Mouse (Mus musculus) kidney, postnatal 0 days (tissue): ENCODE results near the gene Ppil1. TPM values are rescaled to one million over a fixed set of nuclear protein-coding genes. Genes with fewer than 3 reads are reported as not detected.

ENCODE experiments used
- ATAC-seq: fragments of 200-750 bp; cut with Nextera tagmentation; replicated peaks from 2 replicates; pipeline ENCODE4 v1.8.0; 2017; ENCODE audit warnings: low read depth, moderate number of reproducible peaks, moderate TSS enrichment, moderate library complexity; ENCODE audit not compliant: low FRiP score
- DNase-seq: peaks from one replicate; pipeline ENCODE4 v3.0.0-alpha.2; 2016; ENCODE audit warnings: low spot score
- H3K27ac ChIP-seq: fragments of 300-500 bp; sonication (generic); 2 replicates; pipeline ENCODE4 v1.5.1; 2014; ENCODE audit warnings: mild to moderate bottlenecking
- H3K27me3 ChIP-seq: fragments of 300-500 bp; sonication (generic); 2 replicates; pipeline ENCODE4 v1.6.1; 2014; ENCODE audit warnings: low read length, mixed read lengths; ENCODE audit not compliant: insufficient read depth
- H3K36me3 ChIP-seq: fragments of 300-500 bp; sonication (generic); 2 replicates; pipeline ENCODE4 v1.6.1; 2014; ENCODE audit warnings: low read length, mixed read lengths; ENCODE audit not compliant: insufficient read depth
- H3K4me1 ChIP-seq: fragments of 300-500 bp; sonication (generic); replicated peaks from 2 replicates; pipeline ENCODE4 v1.6.1; 2014; ENCODE audit warnings: antibody characterized with exemption, low read length, mixed read lengths; ENCODE audit not compliant: insufficient read depth
- H3K4me2 ChIP-seq: fragments of 300-500 bp; sonication (generic); 2 replicates; pipeline ENCODE4 v1.6.1; 2014; ENCODE audit warnings: mild to moderate bottlenecking, low read length, moderate library complexity, mixed read lengths
- H3K4me3 ChIP-seq: fragments of 300-500 bp; sonication (generic); replicated peaks from 2 replicates; pipeline ENCODE4 v1.5.1; 2014; ENCODE audit warnings: low read depth, low read length
- H3K9ac ChIP-seq: fragments of 300-500 bp; sonication (generic); 2 replicates; pipeline ENCODE4 v1.6.1; 2014; ENCODE audit warnings: low read depth, low read length
- H3K9me3 ChIP-seq: fragments of 300-500 bp; sonication (generic); replicated peaks from 2 replicates; pipeline ENCODE4 v1.6.1; 2016; ENCODE audit warnings: low read length, inconsistent platforms, mixed read lengths
- CTCF ChIP-seq: IDR thresholded peaks from 2 replicates; pipeline ENCODE4 v1.5.1; 2016; ENCODE audit warnings: antibody characterized with exemption, low read depth, mild to moderate bottlenecking, moderate library complexity
- WGBS: fragments of 180-500 bp; shearing (Covaris S2); extraction: QIAGEN DNeasy Blood & Tissue Kit; methylation state at CpG from one replicate; pipeline ENCODE4 v1.1.7; 2014; 5-methylcytosine and 5-hydroxymethylcytosine counted together
- polyA plus RNA-seq: library from polyadenylated mRNA; unstranded; fragments of >200 nt; fragmentation: Nextera tagmentation; extraction: Ambion mirVana; gene quantifications from 2 replicates; pipeline ENCODE4 v1.2.1, GENCODE M21; 2015

Gene Ppil1
- 108 and 126 TPM in 2 replicates for polyA plus RNA-seq

DNA sequence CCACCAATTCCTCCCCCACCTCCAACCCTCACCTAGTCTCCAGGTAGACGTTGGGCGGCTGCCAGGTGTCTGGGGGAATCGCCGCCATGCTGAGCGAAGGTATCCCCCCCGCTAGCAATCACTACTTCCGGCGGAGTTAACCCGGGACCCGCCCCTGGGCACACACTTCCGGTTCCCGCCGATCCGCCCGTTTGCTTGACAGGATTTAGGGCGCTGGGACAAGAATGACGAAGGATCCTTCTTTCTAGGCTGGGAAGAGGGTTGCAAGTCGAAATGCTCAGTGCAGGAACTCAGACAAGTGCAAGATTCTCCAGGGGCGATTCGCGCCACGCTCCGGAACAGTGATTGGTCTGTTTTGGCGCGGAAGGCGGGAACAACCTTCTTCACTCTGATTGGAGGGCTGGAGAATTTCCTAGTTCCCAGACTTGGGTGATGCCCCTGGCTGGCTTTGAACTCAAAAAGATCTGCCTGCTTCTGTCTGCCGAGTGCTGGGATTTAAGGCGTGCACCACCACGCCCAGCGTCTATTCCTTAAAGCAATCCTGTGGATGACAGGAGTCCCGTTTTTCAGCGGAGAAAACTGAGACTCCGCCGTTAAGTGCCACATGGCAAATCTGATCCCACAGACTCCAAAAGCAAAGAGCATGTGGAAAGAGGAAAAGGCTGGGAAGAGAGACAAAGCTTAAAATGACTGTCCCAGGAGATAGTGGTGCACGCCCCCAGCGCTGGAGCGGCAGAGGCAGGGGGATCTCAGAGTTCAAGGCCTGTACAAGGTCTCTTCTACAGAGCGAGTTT, at the start of gene Ppil1:
Gene Ppil1 (minus strand): TSS at position 347 of the 794 bp plus-strand sequence.
- Histone ChIP-seq H3K27me3 (no peaks in the 10 kb centered on the region), H3K4me3 (peak within 1 kb of the TSS; percentile 73), H3K4me2 (peak within 1 kb of the TSS; percentile 87), H3K9me3 (no peaks in the 10 kb centered on the region), H3K36me3 (peaks cover 4% of the 10 kb centered on the region; the same call in 1 of the 2 replicates), H3K9ac (peak within 1 kb of the TSS; percentile 84), H3K27ac (peak within 1 kb of the TSS; percentile 98), H3K4me1 (peaks cover 17% of the 10 kb centered on the region; the same call in 1 of the 2 replicates)
- TF ChIP-seq CTCF = no peak
- ATAC-seq = peak; percentile 50
- DNase-seq = peak; percentile 90
- WGBS = 9% methylated on average over 38 of the region's 38 CpGs

GRCm38 (mm10) chr17:29313300-29313699, 49.3 kb upstream of the Ppil1 start:
- Histone ChIP-seq H3K36me3 (no peaks in the 10 kb centered on the region), H3K4me1 (0 out of 2 replicates have a peak, but pooled peaks cover 5% of the 10 kb centered on the region), H3K4me3 (no peak overlapping the region), H3K9me3 (peaks cover 5% of the 10 kb centered on the region; the same call in 1 of the 2 replicates), H3K9ac (no peak overlapping the region), H3K4me2 (no peak overlapping the region), H3K27me3 (no peaks in the 10 kb centered on the region), H3K27ac (no peak overlapping the region)
- DNase-seq = no peak
- ATAC-seq = no peak
- peak; percentile 53 for TF ChIP-seq CTCF

DNA sequence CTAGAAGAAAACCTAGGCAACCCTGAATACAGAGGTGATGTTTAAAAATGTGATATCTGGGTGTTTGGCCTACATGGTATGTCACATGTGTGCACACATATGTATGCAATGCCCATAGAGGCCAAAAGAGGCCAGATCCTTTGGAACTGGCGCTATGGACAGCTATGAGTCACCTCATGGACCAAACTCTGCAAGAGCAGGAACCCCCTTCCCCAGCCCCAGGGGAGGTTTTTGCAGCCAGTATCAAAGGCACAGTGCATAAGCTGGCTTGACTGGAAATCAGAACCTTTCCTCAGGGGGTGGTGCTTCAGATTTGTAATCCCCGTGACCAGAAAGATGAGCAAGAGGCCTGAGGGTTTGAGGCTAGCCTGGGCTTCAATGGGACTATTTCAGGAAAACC, 48.1 kb upstream of the Ppil1 start:
- Histone ChIP-seq H3K9ac (no peak overlapping the region), H3K4me3 (no peak overlapping the region), H3K27ac (no peak overlapping the region), H3K4me1 (0 out of 2 replicates have a peak, but pooled peaks cover 5% of the 10 kb centered on the region), H3K27me3 (no peaks in the 10 kb centered on the region), H3K36me3 (no peaks in the 10 kb centered on the region), H3K9me3 (peaks cover 5% of the 10 kb centered on the region; the same call in 1 of the 2 replicates), H3K4me2 (no peak overlapping the region)
- ATAC-seq = no peak
- TF ChIP-seq CTCF = no peak
- no peak for DNase-seq
- WGBS = 92% methylated on average over 2 of the region's 2 CpGs

DNA sequence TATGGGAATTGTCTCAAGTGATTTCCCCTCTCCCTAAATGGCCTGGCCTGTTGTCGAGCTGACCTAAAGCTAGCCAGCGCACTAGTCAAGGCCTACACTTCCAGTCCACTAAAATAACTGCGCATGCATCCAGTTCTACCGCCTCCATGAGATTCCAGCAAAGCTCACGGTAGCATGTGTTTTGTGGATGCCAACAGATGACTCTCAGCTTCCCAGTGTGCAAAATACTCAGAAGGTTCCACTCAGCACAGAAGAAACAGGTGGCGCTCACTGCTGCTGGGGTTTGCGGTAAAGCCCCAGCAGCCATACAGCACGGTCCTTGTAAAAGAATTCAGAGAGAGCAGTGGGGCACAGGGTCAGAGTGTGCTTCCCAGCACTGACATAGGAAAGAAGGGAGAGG, 47.6 kb upstream of the Ppil1 start:
- Histone ChIP-seq H3K9ac (no peak overlapping the region), H3K27me3 (no peaks in the 10 kb centered on the region), H3K4me2 (no peak overlapping the region), H3K4me1 (0 out of 2 replicates have a peak, but pooled peaks cover 5% of the 10 kb centered on the region), H3K4me3 (no peak overlapping the region), H3K36me3 (no peaks in the 10 kb centered on the region), H3K9me3 (peaks cover 5% of the 10 kb centered on the region; the same call in 1 of the 2 replicates), H3K27ac (no peak overlapping the region)
- DNase-seq (no peak), ATAC-seq (no peak)
- WGBS = 88% methylated on average over 8 of the region's 8 CpGs
- TF ChIP-seq CTCF = no peak

DNA sequence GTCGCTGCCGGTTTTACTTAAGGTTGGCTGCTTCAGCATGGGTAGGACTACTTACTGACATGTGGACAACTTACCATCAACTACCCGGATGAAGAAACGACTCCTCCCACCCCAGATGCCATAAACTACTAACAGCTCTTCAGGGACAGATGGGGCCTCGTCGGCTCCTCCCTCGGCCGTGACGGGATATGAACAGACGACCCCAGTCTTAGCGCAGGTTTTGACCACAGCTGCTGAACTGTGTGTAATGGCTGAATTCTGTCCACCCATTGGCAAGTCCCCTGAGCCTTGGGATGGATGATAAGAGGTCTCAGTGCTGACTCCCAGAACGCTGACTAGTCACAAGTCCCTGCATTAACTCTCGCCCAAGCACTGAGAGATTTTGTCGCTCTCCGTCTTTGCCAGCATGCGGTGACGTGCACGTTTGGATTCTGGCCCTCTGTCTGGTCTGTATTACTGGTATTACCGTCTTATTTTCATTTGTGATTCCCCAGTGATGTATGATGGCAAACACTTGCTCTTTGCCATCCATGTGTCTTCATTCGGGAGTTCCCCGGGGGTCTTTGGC, 46.2 kb upstream of the Ppil1 start:
- H3K4me1 ChIP-seq = peaks cover 11% of the 10 kb centered on the region
- no peak for TF ChIP-seq CTCF
- H3K27me3 ChIP-seq = no peaks in the 10 kb centered on the region
- H3K36me3 ChIP-seq = no peaks in the 10 kb centered on the region
- no peak overlapping the region for H3K9ac ChIP-seq
- no peak for DNase-seq
- no peak overlapping the region for H3K27ac ChIP-seq
- ATAC-seq = no peak
- H3K4me3 ChIP-seq = no peak overlapping the region
- 58% methylated on average over 21 of the region's 21 CpGs for WGBS
- H3K4me2 ChIP-seq = no peak overlapping the region
- H3K9me3 ChIP-seq = peaks cover 5% of the 10 kb centered on the region; the same call in 1 of the 2 replicates

GRCm38 (mm10) chr17:29305871-29306270, 41.9 kb upstream of the Ppil1 start:
- Histone ChIP-seq H3K9ac (no peak overlapping the region), H3K4me1 (peaks cover 25% of the 10 kb centered on the region), H3K27ac (no peak overlapping the region), H3K4me2 (no peak overlapping the region), H3K36me3 (peaks cover 7% of the 10 kb centered on the region; the same call in 1 of the 2 replicates), H3K9me3 (no peaks in the 10 kb centered on the region), H3K4me3 (no peak overlapping the region), H3K27me3 (no peaks in the 10 kb centered on the region)
- TF ChIP-seq CTCF = no peak
- ATAC-seq (no peak), DNase-seq (no peak)
- WGBS = 64% methylated on average over 7 of the region's 7 CpGs
